Mouse (Mus musculus) testis, postnatal 10 days (tissue): ENCODE measurements at regions not wholly inside any gene's neighbourhood (a gene's known extent, or its start where the extent isn't known, plus 50 kb on each side); places are given as distances from the start of the nearest gene placed in this dataset.

ENCODE experiments used
- DNase-seq: peaks from one replicate; pipeline ENCODE4 v3.0.0; 2021; ENCODE audit warnings: low spot score

DNA sequence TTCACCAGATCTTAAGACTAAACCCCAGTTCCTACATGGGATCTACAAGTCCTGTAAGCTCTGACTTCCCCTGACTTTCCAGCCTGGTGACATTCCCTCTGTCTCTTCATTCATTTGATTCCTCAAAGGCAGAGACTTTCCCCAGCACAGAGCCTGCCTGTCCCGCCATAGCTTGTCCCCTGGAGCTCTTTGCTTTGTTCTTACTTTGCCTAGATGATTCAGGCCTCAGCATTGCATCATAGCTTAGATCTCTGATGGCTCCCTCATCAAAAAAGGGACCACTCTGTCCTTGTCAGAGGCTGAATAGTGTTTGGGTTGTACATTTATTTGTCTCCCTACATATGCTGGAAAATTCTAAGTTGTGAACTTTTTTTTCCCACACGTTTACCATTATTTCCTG lies 57.6 kb upstream of the Exoc6 start:
- no peak for DNase-seq

DNA sequence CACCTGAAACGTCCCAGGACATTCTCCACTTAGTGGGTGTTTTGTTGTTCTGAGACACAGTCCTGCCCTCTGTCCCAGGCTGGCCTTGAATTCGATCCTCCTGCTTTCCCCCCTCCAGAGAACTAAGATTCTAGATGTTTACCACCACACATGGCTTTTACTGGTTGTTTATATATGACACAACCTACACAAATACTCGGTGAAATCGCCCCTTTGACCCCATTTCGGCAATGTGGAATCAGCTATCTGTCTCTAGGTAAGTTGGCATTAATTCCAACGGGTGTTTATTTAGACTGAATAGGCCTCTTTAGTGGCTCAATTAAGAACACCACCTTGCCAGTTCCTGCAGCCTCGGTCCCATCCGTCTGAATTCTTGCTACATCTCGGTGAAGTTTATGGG lies 56.8 kb upstream of the Exoc6 start:
- no peak for DNase-seq

- DNase-seq: no peak
Observed at GRCm38 (mm10) chr19:37493921-37494485, 56.2 kb upstream of the Exoc6 start.

DNA sequence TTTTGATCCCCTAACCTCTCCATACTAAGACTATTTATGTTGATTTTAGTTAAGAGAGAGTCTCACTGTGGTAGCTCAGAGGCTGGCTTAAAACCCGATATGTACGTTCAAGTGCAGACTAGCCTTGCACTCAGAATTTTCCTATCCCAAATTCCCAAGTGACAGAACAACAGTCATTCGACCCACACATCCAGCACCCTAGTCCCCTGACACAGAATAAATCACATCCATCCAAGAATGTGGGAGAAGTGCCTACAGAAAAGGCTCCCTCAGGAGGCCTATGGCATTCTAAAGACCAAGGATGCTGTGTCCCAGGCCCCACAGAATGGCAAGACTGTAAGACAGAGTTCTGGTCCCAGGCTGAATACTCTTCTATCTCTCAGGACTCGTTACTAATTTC lies 55.4 kb upstream of the Exoc6 start:
- no peak for DNase-seq

DNA sequence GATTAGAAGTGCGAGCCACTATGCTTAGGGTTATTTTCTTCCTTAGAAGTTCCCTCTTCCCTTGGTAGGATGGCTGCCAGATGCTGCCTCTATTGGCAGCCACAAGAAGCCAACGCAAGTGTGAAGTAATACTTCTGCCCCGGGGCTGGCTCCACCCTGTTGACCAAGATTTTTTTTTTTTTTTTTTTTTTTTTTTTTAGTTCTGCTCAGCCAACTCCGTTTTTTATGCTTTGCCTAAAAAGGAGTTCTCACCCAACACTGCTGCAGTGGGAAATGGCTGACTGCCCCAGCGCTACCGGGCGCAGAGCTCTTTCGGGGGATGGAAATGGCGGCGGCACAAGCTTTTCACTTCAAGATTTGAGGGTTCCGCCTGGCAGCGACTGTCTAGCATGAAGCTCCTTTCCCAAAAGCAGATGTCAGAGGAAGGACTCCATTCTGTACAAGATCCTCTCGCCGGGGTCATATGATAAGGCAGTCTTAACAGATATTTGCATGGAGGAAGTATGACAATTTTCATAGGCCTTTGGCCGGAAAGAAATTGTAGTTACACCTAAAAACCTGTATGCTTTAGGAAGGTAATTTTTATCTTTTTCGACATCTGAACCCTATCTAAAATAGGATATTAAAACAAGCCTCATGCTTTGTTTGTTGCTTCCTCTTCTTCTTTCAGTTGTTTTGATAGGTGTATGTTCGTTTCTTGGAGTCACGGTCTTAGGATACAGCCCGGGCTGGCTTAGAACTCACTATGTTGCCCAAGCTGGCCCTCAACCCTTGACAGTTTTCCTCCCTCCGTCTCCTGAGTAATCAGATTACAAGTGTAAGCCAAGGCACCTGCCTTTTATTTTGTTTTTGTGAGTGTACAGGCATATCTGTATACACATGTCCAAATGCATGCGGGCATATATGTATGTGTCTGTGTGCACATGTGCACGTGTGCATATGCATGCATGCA lies 54.6 kb upstream of the Exoc6 start:
- DNase-seq: no peak

- DNase-seq: peak; percentile 50
Observed at GRCm38 (mm10) chr19:37496759-37497158, 53.5 kb upstream of the Exoc6 start.

DNA sequence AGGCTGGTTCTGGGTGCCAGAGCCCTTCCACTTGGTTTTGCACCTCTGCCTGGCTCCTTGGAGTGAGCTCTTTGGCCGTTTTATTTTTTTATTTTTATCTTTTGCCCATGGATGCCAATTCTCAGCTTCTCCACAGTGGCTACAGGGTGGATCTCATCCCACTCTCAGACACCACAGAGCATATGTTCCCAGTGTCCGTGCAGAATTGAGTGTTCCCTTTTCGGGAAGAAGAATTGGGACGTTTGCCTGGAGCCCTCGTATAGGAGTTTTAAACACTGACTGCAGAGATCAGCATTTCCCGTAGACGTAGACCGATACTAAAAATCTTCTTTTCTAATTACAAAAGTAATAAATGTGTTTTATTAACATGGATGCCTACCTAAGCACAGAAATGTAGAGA lies 53.1 kb upstream of the Exoc6 start:
- DNase-seq: no peak

- no peak for DNase-seq
Observed at GRCm38 (mm10) chr19:37498438-37498837, 51.8 kb upstream of the Exoc6 start.
